In the genomic region with DNA sequence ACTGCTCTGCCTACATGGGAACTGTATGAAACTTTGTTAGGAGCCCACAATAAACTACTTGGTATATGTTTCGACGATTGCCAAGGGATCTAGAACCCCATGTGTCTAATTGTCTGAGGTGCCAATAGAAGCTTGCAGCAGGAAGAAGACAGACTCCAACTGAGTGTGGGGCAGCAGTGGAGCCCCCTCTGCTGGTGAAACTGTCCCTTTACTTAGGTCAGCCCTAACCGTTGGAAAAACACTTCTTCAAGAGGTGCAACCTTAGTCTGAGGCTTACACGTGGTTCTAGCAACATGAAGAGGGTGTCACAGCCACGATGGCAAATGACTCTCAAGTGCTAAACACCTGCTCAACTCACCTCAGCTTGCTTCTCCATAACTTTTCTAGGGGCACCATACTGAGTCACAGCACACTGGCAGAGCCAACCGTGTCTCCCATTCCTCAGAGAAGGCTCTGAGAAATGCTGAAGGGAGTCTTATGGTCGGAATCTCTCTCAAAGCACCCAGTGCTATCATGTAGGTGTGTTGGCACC, we compare ENCODE assay signal across 9 mouse cellular contexts. TPM values are rescaled to one million over a fixed set of nuclear protein-coding genes. Genes with fewer than 3 reads are reported as not detected.
A peak's percentile ranks its signal among the peaks of the same experiment; 100 is the strongest.
DNase-seq lines count a peak whose midpoint lies in the region; ATAC-seq and TF ChIP-seq lines count a peak whose summit lies in the region.
"Had no signal": no experiment of that assay in that cellular context is flagged by ENCODE, and none has a peak within 500 bp of the region (broad histone marks: within the 10 kb centered on the region; RNA-seq: fewer than 3 reads in every experiment).

No protein-coding gene starts in this region.

- no peaks in the 10 kb centered on the region for H3K4me1 ChIP-seq in intestine, postnatal 0 days (replicated peaks; ENCODE audit: control insufficient read depth, insufficient read depth, low read length)
- no peaks in the 10 kb centered on the region for H3K4me1 ChIP-seq in intestine, embryonic 15.5 days (replicated peaks)
- H3K4me1 ChIP-seq: embryonic facial prominence, embryonic 12.5 days had no signal

- no peak for ATAC-seq in intestine, postnatal 0 days
- ATAC-seq in intestine, embryonic 15.5 days: no peak
- ATAC-seq in granulocyte monocyte progenitor cell, adult 5-6 weeks (replicated peaks; ENCODE audit: poor library complexity, severe bottlenecking): peak; percentile 42
- ATAC-seq in inflammation-experienced regulatory T-cells, adult 6 months: no peak

- 54% methylated on average over 7 of the region's 7 CpGs for WGBS in intestine, postnatal 0 days
- 58% methylated on average over 7 of the region's 7 CpGs for WGBS in intestine, embryonic 15.5 days

- H3K36me3 ChIP-seq in intestine, postnatal 0 days (ENCODE audit: control insufficient read depth, insufficient read depth): no peaks in the 10 kb centered on the region
- H3K36me3 ChIP-seq in intestine, embryonic 15.5 days: no peaks in the 10 kb centered on the region
- no peaks in the 10 kb centered on the region for H3K36me3 ChIP-seq in C2C12 (ENCODE audit: control insufficient read depth, insufficient read depth)
- H3K36me3 ChIP-seq: embryonic facial prominence, embryonic 12.5 days had no signal

- H3K27me3 ChIP-seq in intestine, postnatal 0 days (replicated peaks; ENCODE audit: control insufficient read depth, insufficient read depth, low read length): no peaks in the 10 kb centered on the region
- H3K27me3 ChIP-seq in intestine, embryonic 15.5 days (replicated peaks): no peaks in the 10 kb centered on the region
- H3K27me3 ChIP-seq in C2C12 (ENCODE audit: control insufficient read depth, insufficient read depth, insufficient read length): no peaks in the 10 kb centered on the region
- H3K27me3 ChIP-seq: embryonic facial prominence, embryonic 12.5 days had no signal

- no peaks in the 10 kb centered on the region for H3K9me3 ChIP-seq in intestine, postnatal 0 days (ENCODE audit: control insufficient read depth)
- H3K9me3 ChIP-seq in intestine, embryonic 15.5 days: no peaks in the 10 kb centered on the region
- H3K9me3 ChIP-seq: embryonic facial prominence, embryonic 12.5 days had no signal

- no peak overlapping the region for H3K4me2 ChIP-seq in intestine, postnatal 0 days (replicated peaks; ENCODE audit: low read depth)
- no peak overlapping the region for H3K4me2 ChIP-seq in intestine, embryonic 15.5 days (replicated peaks)
- H3K4me2 ChIP-seq: embryonic facial prominence, embryonic 12.5 days had no signal

- H3K79me3 ChIP-seq in C2C12 (ENCODE audit: low read depth): no peaks in the 10 kb centered on the region

- peak; percentile 63 for TF ChIP-seq CTCF in intestine, postnatal 0 days (IDR thresholded peaks at IDR 0.05; ENCODE audit: low read depth)
- TF ChIP-seq CTCF in C2C12 (IDR thresholded peaks at IDR 0.05; ENCODE audit: control insufficient read depth, insufficient read depth, insufficient read length): peak; percentile 33

- H3K4me3 ChIP-seq in intestine, postnatal 0 days (ENCODE audit: low read depth, low read length): no peak overlapping the region
- no peak overlapping the region for H3K4me3 ChIP-seq in intestine, embryonic 15.5 days (replicated peaks)
- H3K4me3 ChIP-seq in C2C12 (ENCODE audit: insufficient read depth, poor library complexity, severe bottlenecking): no peak overlapping the region
- H3K4me3 ChIP-seq: embryonic facial prominence, embryonic 12.5 days had no signal

- H3K79me2 ChIP-seq in C2C12 (ENCODE audit: control insufficient read depth, insufficient read depth): no peaks in the 10 kb centered on the region

- no peak overlapping the region for H3K27ac ChIP-seq in intestine, postnatal 0 days (ENCODE audit: low read depth, low read length)
- H3K27ac ChIP-seq in intestine, embryonic 15.5 days: no peak overlapping the region
- H3K27ac ChIP-seq: embryonic facial prominence, embryonic 12.5 days had no signal

- no peak overlapping the region for H3K9ac ChIP-seq in intestine, postnatal 0 days (ENCODE audit: low read depth, low read length)
- no peak overlapping the region for H3K9ac ChIP-seq in intestine, embryonic 15.5 days
- H3K9ac ChIP-seq: embryonic facial prominence, embryonic 12.5 days had no signal

- no peak overlapping the region for H3ac ChIP-seq in C2C12 (ENCODE audit: control insufficient read depth, insufficient read length, low read depth)

- DNase-seq in ZHBTc4 (ENCODE audit: low read depth, low spot score): peak; percentile 28
- DNase-seq in natural killer cell, adult 2 months (ENCODE audit: low spot score in 2 of 2): peak; percentile 7 to 30
- DNase-seq in left cerebral cortex, adult 8-10 months (ENCODE audit: low spot score in 2 of 2): no peak

TF ChIP-seq in C2C12, 6 proteins besides CTCF, POLR2A, EP300 and RAD21:
- TF ChIP-seq FOSL1 (IDR thresholded peaks at IDR 0.05; ENCODE audit: insufficient read depth, low read length, poor library complexity, severe bottlenecking): no peak
- no peak for TF ChIP-seq USF1 (IDR thresholded peaks at IDR 0.05; ENCODE audit: low read depth)
- no peak for TF ChIP-seq MYOD1 (IDR thresholded peaks at IDR 0.05; ENCODE audit: control insufficient read depth, insufficient read length, low read depth)
- no peak for TF ChIP-seq CEBPB (IDR thresholded peaks at IDR 0.05; ENCODE audit: low read depth)
- TF ChIP-seq MYOG (IDR thresholded peaks at IDR 0.05; ENCODE audit: control insufficient read depth, extremely low read depth, insufficient read length): no peak
- TF ChIP-seq MAX (IDR thresholded peaks at IDR 0.05): no peak

RNA-seq across cellular contexts. Expression of a gene that starts 17.3 kb away (rescaled TPM):
- polyA plus RNA-seq in intestine, postnatal 0 days (2015; fragmentation: Nextera tagmentation; extraction: Ambion mirVana): 1.1 and 1.2 TPM in 2 replicates
- 1.1 and 1.3 TPM in 2 replicates for polyA plus RNA-seq in intestine, embryonic 15.5 days (2015; fragmentation: Nextera tagmentation; extraction: Ambion mirVana)
- polyA plus RNA-seq in C2C12 (2012; fragmentation: generic; extraction: Trizol): 0.01 TPM
- not detected in 2 replicates for total RNA-seq in granulocyte monocyte progenitor cell, adult 5-6 weeks (2014; fragmentation: Nextera tagmentation)
- total RNA-seq in granulocyte monocyte progenitor cell, adult 5-6 weeks (2017): not detected in 2 replicates
- 10 to 100 TPM; 71.8 to 83.4 (median 74.2) TPM for total RNA-seq in left cerebral cortex, adult 8-10 months (2022)
- not detected for polyA plus RNA-seq in inflammation-experienced regulatory T-cells, adult 6 months (2017; shearing (Covaris generic))

RNA-seq across cellular contexts. Expression of a gene that starts 50.5 kb away (rescaled TPM):
- polyA plus RNA-seq in intestine, postnatal 0 days (2015; fragmentation: Nextera tagmentation; extraction: Ambion mirVana): 5.7 and 6.7 TPM in 2 replicates
- 15.5 and 16.8 TPM in 2 replicates for polyA plus RNA-seq in intestine, embryonic 15.5 days (2015; fragmentation: Nextera tagmentation; extraction: Ambion mirVana)
- polyA plus RNA-seq in C2C12 (2012; fragmentation: generic; extraction: Trizol): 2.5 TPM
- total RNA-seq in granulocyte monocyte progenitor cell, adult 5-6 weeks (2014; fragmentation: Nextera tagmentation): 8.5 and 9.8 TPM in 2 replicates
- 6.2 and 16.9 TPM in 2 replicates for total RNA-seq in granulocyte monocyte progenitor cell, adult 5-6 weeks (2017)
- total RNA-seq in left cerebral cortex, adult 8-10 months (2022): 10 to 100 TPM; 37.6 to 46.6 (median 41.7) TPM
- polyA plus RNA-seq in inflammation-experienced regulatory T-cells, adult 6 months (2017; shearing (Covaris generic)): 10 to 100 TPM; 16.6 to 25.3 (median 22.1) TPM

Comparison
In these comparisons a context has a peak if more than half of its experiments do, and no peak if none do; other contexts are left out.
1. DNase-seq: peak in ZHBTc4 (single experiment) and natural killer cell, adult 2 months (2 of 2); none in left cerebral cortex, adult 8-10 months (0 of 2).